9 mouse cellular contexts compared by ENCODE assay signal in the genomic region with DNA sequence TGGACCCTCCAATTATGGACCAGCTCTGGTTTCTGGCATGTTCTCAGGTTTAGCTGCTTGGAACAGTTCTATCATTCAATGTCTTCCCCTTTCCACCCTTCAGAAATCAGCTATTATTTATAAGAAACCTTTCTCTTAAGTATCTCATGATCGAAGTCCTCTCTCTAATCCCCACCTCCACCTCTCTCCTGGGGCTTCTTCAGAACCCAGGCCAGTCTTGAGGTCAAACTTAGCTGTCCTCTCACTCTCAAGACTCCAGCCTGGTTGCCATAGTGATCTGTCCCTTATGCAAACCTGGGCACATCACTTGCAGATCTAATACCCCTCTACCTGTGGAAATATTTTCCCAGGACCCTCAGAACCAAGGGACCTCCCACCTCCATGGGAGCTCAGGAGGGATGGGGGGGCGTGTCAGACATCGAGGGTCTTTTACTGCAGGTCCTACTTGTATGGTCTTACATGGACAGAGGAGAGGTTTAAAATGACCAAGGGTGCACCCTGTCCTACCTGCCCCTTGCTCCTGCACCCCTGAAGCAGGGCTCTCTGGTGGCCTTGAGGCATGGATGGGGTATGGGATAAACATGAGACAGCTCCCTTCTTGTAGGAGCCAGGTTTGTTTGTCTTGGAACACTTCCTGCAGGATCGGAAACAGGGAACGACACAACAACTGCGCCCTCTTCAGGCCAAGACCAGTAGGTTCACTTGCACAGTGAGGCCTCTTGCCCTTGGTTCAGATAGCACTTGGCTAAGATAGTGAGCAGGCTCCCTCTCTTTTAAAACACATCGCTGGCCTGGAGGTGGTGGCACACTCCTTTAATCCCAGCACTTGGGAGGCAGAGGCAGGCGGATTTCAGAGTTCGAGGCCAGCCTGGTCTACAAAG. TPM values are rescaled to one million over a fixed set of nuclear protein-coding genes. Genes with fewer than 3 reads are reported as not detected.
DNase-seq lines count a peak whose midpoint lies in the region; ATAC-seq lines count a peak whose summit lies in the region.
"Not testable (repeated sequence)": the region's sequence is repeated elsewhere in the genome, so short reads cannot be mapped to it uniquely, and the experiment has no call there.
"Had no signal": no experiment of that assay in that cellular context is flagged by ENCODE, and none has a peak within 500 bp of the region (broad histone marks: within the 10 kb centered on the region; RNA-seq: fewer than 3 reads in every experiment).

No protein-coding gene starts in this region.

- intact Hi-C loops in gastrocnemius, postnatal 36 days (cut with DNase I), result not testable (repeated sequence)

- ATAC-seq in limb, embryonic 11.5 days (ENCODE audit: insufficient number of reproducible peaks, low FRiP score, low TSS enrichment, low read depth), result not testable (repeated sequence)
- ATAC-seq in monocyte, adult 5-6 weeks (replicated peaks; ENCODE audit: insufficient number of reproducible peaks, low FRiP score, low TSS enrichment, poor library complexity, severe bottlenecking), result peak; percentile 68

- not testable (repeated sequence) for H3K9me3 ChIP-seq in limb, embryonic 11.5 days (ENCODE audit: control insufficient read depth, low read length)

- not testable (repeated sequence) for H3K4me1 ChIP-seq in limb, embryonic 11.5 days (ENCODE audit: control insufficient read depth, insufficient read depth, low read length)

- H3K27me3 ChIP-seq in limb, embryonic 11.5 days (ENCODE audit: control insufficient read depth, insufficient read depth, low read length), result not testable (repeated sequence)

- DNase-seq in ZHBTc4 (ENCODE audit: low read depth, low spot score), result peak; percentile 31
- peak; percentile 9 to 15 for DNase-seq in cerebellum, postnatal 10 days
- peak; percentile 6 to 68 for DNase-seq in gastrocnemius, postnatal 36 days
- peak; percentile 64 for DNase-seq in kidney, adult 11 months
- peak; percentile 19 for DNase-seq in limb, embryonic 11.5 days (ENCODE audit: low spot score)
- peak; percentile 29 to 30 for DNase-seq in spleen, postnatal 36 days (ENCODE audit: low spot score in 2 of 2)
- DNase-seq in urinary bladder, postnatal 36 days (ENCODE audit: low spot score in 2 of 2), result peak; percentile 47 to 54

- H3K36me3 ChIP-seq in limb, embryonic 11.5 days (ENCODE audit: control insufficient read depth, insufficient read depth, low read length), result not testable (repeated sequence)

- WGBS in limb, embryonic 11.5 days, result 87% methylated on average over 3 of the region's 9 CpGs

- not testable (repeated sequence) for H3K9ac ChIP-seq in limb, embryonic 11.5 days (ENCODE audit: low read length)

- not testable (repeated sequence) for H3K4me3 ChIP-seq in limb, embryonic 11.5 days (ENCODE audit: low read depth, low read length)

- not testable (repeated sequence) for H3K27ac ChIP-seq in limb, embryonic 11.5 days (replicated peaks; ENCODE audit: low read depth, low read length)

- not testable (repeated sequence) for H3K4me2 ChIP-seq in limb, embryonic 11.5 days (ENCODE audit: low read depth, severe bottlenecking)

RNA-seq across cellular contexts. Expression of gene Gm21119, which starts 24.4 kb away (rescaled TPM):
- under 1 TPM; 0.10 to 0.32 TPM for total RNA-seq in gastrocnemius, postnatal 36 days (2021)
- not detected in 2 replicates for polyA plus RNA-seq in limb, embryonic 11.5 days (2014; fragmentation: Nextera tagmentation; extraction: Ambion mirVana)
- total RNA-seq in monocyte, adult 5-6 weeks (2017), result 1.2 TPM in 1 of 3 replicates, not detected in the others
- polyA plus RNA-seq: midbrain, embryonic 14.5 days had no signal

Comparison
In these comparisons a context has a peak if more than half of its experiments do, and no peak if none do; other contexts are left out.
1. DNase-seq: peak in every context shown above with its lines; median percentile 64 in kidney, adult 11 months; 50 in urinary bladder, postnatal 36 days; 37 in gastrocnemius, postnatal 36 days; 31 in ZHBTc4; 30 in spleen, postnatal 36 days; 19 in limb, embryonic 11.5 days; 12 in cerebellum, postnatal 10 days.